7 mouse cellular contexts compared by ENCODE assay signal in genomic region chr7:139684553-139684929, GRCm38 (mm10). TPM values are rescaled to one million over a fixed set of nuclear protein-coding genes. Genes with fewer than 3 reads are reported as not detected.
DNase-seq lines count a peak whose midpoint lies in the region; ATAC-seq and TF ChIP-seq lines count a peak whose summit lies in the region.

No protein-coding gene starts in this region.

- H3K27ac ChIP-seq in intestine, postnatal 0 days (ENCODE audit: low read depth, low read length): no peak overlapping the region
- H3K27ac ChIP-seq in midbrain, embryonic 12.5 days (replicated peaks): 0 out of 2 replicates have a peak overlapping the region, but pooled peaks have one; percentile 1
- peak overlapping the region; percentile 74 for H3K27ac ChIP-seq in small intestine, adult 2 months (ENCODE audit: insufficient read depth, low read depth, low read length)

- H3K4me1 ChIP-seq in intestine, postnatal 0 days (replicated peaks; ENCODE audit: control insufficient read depth, insufficient read depth, low read length): peaks cover 4% of the 10 kb centered on the region; the same call in 1 of the 2 replicates
- H3K4me1 ChIP-seq in midbrain, embryonic 12.5 days: peaks cover 10% of the 10 kb centered on the region
- H3K4me1 ChIP-seq in small intestine, adult 2 months (ENCODE audit: control insufficient read depth, insufficient read depth, insufficient read length, low read length): peaks cover 6% of the 10 kb centered on the region

- under 1% methylated on average over 14 of the region's 14 CpGs for WGBS in intestine, postnatal 0 days
- WGBS in midbrain, embryonic 12.5 days: under 1% methylated on average over 14 of the region's 14 CpGs
- 1% methylated on average over 14 of the region's 14 CpGs for WGBS in small intestine, adult 2 months

- H3K9me3 ChIP-seq in intestine, postnatal 0 days (ENCODE audit: control insufficient read depth): no peaks in the 10 kb centered on the region
- H3K9me3 ChIP-seq in midbrain, embryonic 12.5 days: no peaks in the 10 kb centered on the region

- peak overlapping the region; percentile 82 for H3K4me2 ChIP-seq in intestine, postnatal 0 days (replicated peaks; ENCODE audit: low read depth)
- peak overlapping the region; percentile 99 for H3K4me2 ChIP-seq in midbrain, embryonic 12.5 days (replicated peaks)

- TF ChIP-seq POLR2A in small intestine, adult 2 months (IDR thresholded peaks at IDR 0.05; ENCODE audit: low read depth, low read length): no peak

- no peak overlapping the region for H3K9ac ChIP-seq in intestine, postnatal 0 days (ENCODE audit: low read depth, low read length)
- H3K9ac ChIP-seq in midbrain, embryonic 12.5 days (replicated peaks): peak overlapping the region; percentile 47

- intact Hi-C loops in left cerebral cortex, postnatal 4 days (cut with DNase I): no loop called here

- peak; percentile 90 for TF ChIP-seq CTCF in intestine, postnatal 0 days (IDR thresholded peaks at IDR 0.05; ENCODE audit: low read depth)
- peak; percentile 89; the same call in 1 of the 2 replicates for TF ChIP-seq CTCF in small intestine, adult 2 months (IDR thresholded peaks at IDR 0.05; ENCODE audit: extremely low read depth, insufficient read length, insufficient replicate concordance, low read depth, low read length)

- no peaks in the 10 kb centered on the region for H3K36me3 ChIP-seq in intestine, postnatal 0 days (ENCODE audit: control insufficient read depth, insufficient read depth)
- no peaks in the 10 kb centered on the region for H3K36me3 ChIP-seq in midbrain, embryonic 12.5 days
- no peaks in the 10 kb centered on the region for H3K36me3 ChIP-seq in small intestine, adult 2 months (ENCODE audit: control insufficient read depth, insufficient read depth, low read length)

- H3K4me3 ChIP-seq in intestine, postnatal 0 days (ENCODE audit: low read depth, low read length): peak overlapping the region; percentile 47
- peak overlapping the region; percentile 63 for H3K4me3 ChIP-seq in midbrain, embryonic 12.5 days
- H3K4me3 ChIP-seq in small intestine, adult 2 months (ENCODE audit: low read depth, low read length): peak overlapping the region; percentile 89

- H3K27me3 ChIP-seq in intestine, postnatal 0 days (replicated peaks; ENCODE audit: control insufficient read depth, insufficient read depth, low read length): 0 out of 2 replicates have a peak, but pooled peaks cover 3% of the 10 kb centered on the region
- peaks cover 29% of the 10 kb centered on the region for H3K27me3 ChIP-seq in midbrain, embryonic 12.5 days
- H3K27me3 ChIP-seq in small intestine, adult 2 months (ENCODE audit: control insufficient read depth, insufficient read depth, low read length): no peaks in the 10 kb centered on the region

- peak; percentile 77 for ATAC-seq in intestine, postnatal 0 days
- ATAC-seq in midbrain, embryonic 12.5 days (ENCODE audit: low FRiP score, low read depth): peak; percentile 78

- DNase-seq in adrenal gland, adult 2 months: peak; percentile 91
- DNase-seq in embryo, embryonic 11.5 days (ENCODE audit: low read depth, low spot score): peak; percentile 92
- peak; percentile 77 to 90 for DNase-seq in gastrocnemius, postnatal 4 days (ENCODE audit: low spot score in 2 of 2)
- peak; percentile 93 for DNase-seq in left cerebral cortex, postnatal 4 days

RNA-seq across cellular contexts. Expression of gene Cfap46, which starts 0.9 kb away (rescaled TPM):
- total RNA-seq in adrenal gland, adult 2 months (2021): under 1 TPM; 0.21 to 0.29 TPM
- polyA plus RNA-seq in adrenal gland, adult 2 months (2012; rRNA removed): 0.13 and 0.69 TPM in 2 replicates
- total RNA-seq in gastrocnemius, postnatal 4 days (2021): under 1 TPM; 0.17 to 0.52 TPM
- not detected in 2 replicates for polyA plus RNA-seq in intestine, postnatal 0 days (2015; fragmentation: Nextera tagmentation; extraction: Ambion mirVana)
- 1 to 10 TPM; 1.7 to 3.0 TPM for total RNA-seq in left cerebral cortex, postnatal 4 days (2021)
- 0.67 and 0.78 TPM in 2 replicates for polyA plus RNA-seq in midbrain, embryonic 12.5 days (2016; fragmentation: Nextera tagmentation; extraction: Ambion mirVana)
- 0.11 TPM in 1 of 2 replicates, not detected in the other for polyA plus RNA-seq in small intestine, adult 2 months (2012; rRNA removed)
